Mouse (Mus musculus): ENCODE measurements around the gene Fbxl19.

DNA sequence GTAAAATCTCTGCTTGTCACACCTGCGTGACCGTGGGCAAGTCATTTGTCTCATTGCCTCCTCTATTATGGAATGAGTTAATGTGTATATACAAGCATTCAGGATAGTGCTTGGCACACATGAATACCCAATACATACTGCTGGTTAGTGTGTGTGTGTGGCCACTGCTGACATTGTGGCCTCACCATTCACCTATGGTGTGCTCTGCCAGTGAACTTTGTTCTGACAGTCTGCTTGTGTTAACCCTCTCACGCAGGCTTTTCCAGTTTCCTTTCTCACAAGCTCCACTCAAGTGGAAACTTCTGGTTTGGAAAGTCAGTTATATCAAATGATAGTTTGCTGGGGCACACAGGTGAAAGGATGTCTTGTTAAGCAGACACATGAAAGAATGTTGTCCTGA is 33.3 kb upstream of the Fbxl19 start:
- TF ChIP-seq CTCF (IDR thresholded peaks at IDR 0.05; ENCODE audit: control insufficient read depth, insufficient read depth, insufficient replicate concordance, low read depth, low read length) (no peak), POLR2A (IDR thresholded peaks at IDR 0.05; ENCODE audit: control insufficient read depth, low read depth, low read length) (no peak)
